Comparison of ENCODE assay signal across 18 mouse cellular contexts in genomic region chr10:98434974-98435373, GRCm38 (mm10).
"Had no signal": no experiment of that assay in that cellular context is flagged by ENCODE, and none has a peak within 500 bp of the region (broad histone marks: within the 10 kb centered on the region; RNA-seq: fewer than 3 reads in every experiment).

No protein-coding gene starts in this region.

- H3K36me3 ChIP-seq: liver, embryonic 15.5 days; lung, embryonic 15.5 days; midbrain, embryonic 12.5 days; midbrain, embryonic 15.5 days; neural tube, embryonic 13.5 days; stomach, embryonic 15.5 days had no signal

- H3K4me1 ChIP-seq: liver, embryonic 15.5 days; lung, embryonic 15.5 days; megakaryocyte, embryonic 14.5 days; midbrain, embryonic 12.5 days; midbrain, embryonic 15.5 days; neural tube, embryonic 13.5 days; stomach, embryonic 15.5 days had no signal

- H3K27ac ChIP-seq: liver, embryonic 15.5 days; lung, embryonic 15.5 days; macrophage; midbrain, embryonic 12.5 days; midbrain, embryonic 15.5 days; neural tube, embryonic 13.5 days; stomach, embryonic 15.5 days; stomach, postnatal 0 days had no signal

- H3K4me2 ChIP-seq: liver, embryonic 15.5 days; lung, embryonic 15.5 days; midbrain, embryonic 12.5 days; midbrain, embryonic 15.5 days; neural tube, embryonic 13.5 days; stomach, embryonic 15.5 days had no signal

- H3K27me3 ChIP-seq: liver, embryonic 15.5 days; lung, embryonic 15.5 days; megakaryocyte, embryonic 14.5 days; midbrain, embryonic 12.5 days; midbrain, embryonic 15.5 days; neural tube, embryonic 13.5 days; stomach, embryonic 15.5 days had no signal

- H3K4me3 ChIP-seq: liver, embryonic 15.5 days; lung, embryonic 15.5 days; megakaryocyte, embryonic 14.5 days; midbrain, embryonic 12.5 days; midbrain, embryonic 15.5 days; neural tube, embryonic 13.5 days; stomach, embryonic 15.5 days had no signal

- DNase-seq: liver, postnatal 0 days; lung, adult 2 months; lung, postnatal 14 days; lung, postnatal 36 days; right cerebral cortex, postnatal 14 days; thymus, adult 2 months; thymus, postnatal 25 days; thymus, postnatal 4 days had no signal

- H3K9ac ChIP-seq: liver, embryonic 15.5 days; liver, postnatal 0 days; lung, embryonic 15.5 days; midbrain, embryonic 12.5 days; midbrain, embryonic 15.5 days; neural tube, embryonic 13.5 days; stomach, embryonic 15.5 days had no signal

- ATAC-seq: liver, postnatal 0 days; lung, postnatal 0 days; midbrain, embryonic 15.5 days had no signal

- H3K9me3 ChIP-seq: liver, embryonic 15.5 days; lung, embryonic 15.5 days; megakaryocyte, embryonic 14.5 days; midbrain, embryonic 12.5 days; midbrain, embryonic 15.5 days; neural tube, embryonic 13.5 days; stomach, embryonic 15.5 days had no signal
